Mouse (Mus musculus) urinary bladder, postnatal 0 days (tissue): ENCODE data around the gene Prkag3. TPM values are rescaled to one million over a fixed set of nuclear protein-coding genes. Genes with fewer than 3 reads are reported as not detected.

Experiments
- polyA plus RNA-seq: library from polyadenylated mRNA; unstranded; fragments of >200 nt; fragmentation: Nextera tagmentation; extraction: Ambion mirVana; gene quantifications from 2 replicates; pipeline ENCODE4 v1.2.1, GENCODE M21; 2015

Prkag3 gene
- polyA plus RNA-seq: 0.41 and 0.58 TPM in 2 replicates

GRCm38 (mm10) chr1:74748643-74749271 lies at the start of gene Prkag3:
TSS of gene Prkag3 (minus strand) at chr1:74749221.

GRCm38 (mm10) chr1:74791249-74791648 lies 42.2 kb upstream of the Prkag3 start, which contains the start of gene Wnt10a:
TSS of gene Wnt10a (plus strand) at chr1:74791516.

GRCm38 (mm10) chr1:74771845-74771930 lies 22.7 kb upstream of the Prkag3 start, which contains the start of gene Wnt6:
TSS of gene Wnt6 (plus strand) at chr1:74771892.

GRCm38 (mm10) chr1:74713099-74713858 lies 35.7 kb downstream of the Prkag3 start, which contains the start of gene Cyp27a1:
TSS of gene Cyp27a1 (plus strand) at chr1:74713574.

Other genes starting within 250 kb of the Prkag3 start
- gene Cnot9, start 243.2 kb downstream of the Prkag3 start, polyA plus RNA-seq: 23.4 and 27.1 TPM in 2 replicates
- gene Plcd4, start 206.3 kb downstream of the Prkag3 start, polyA plus RNA-seq: 0.53 and 0.79 TPM in 2 replicates
- gene Usp37, start 204.9 kb downstream of the Prkag3 start, polyA plus RNA-seq: 9.4 and 9.5 TPM in 2 replicates
- 2.9 and 3.3 TPM in 2 replicates for gene Zfp142, start 161.0 kb downstream of the Prkag3 start, polyA plus RNA-seq
- 8.8 and 9.8 TPM in 2 replicates for gene Bcs1l, start 160.9 kb downstream of the Prkag3 start, polyA plus RNA-seq
- 19.0 and 20.6 TPM in 2 replicates for gene Rnf25, start 147.8 kb downstream of the Prkag3 start, polyA plus RNA-seq
- 0.79 and 1.7 TPM in 2 replicates for gene Stk36, start 147.8 kb downstream of the Prkag3 start, polyA plus RNA-seq
- 3.6 and 3.7 TPM in 2 replicates for gene Ttll4, start 87.5 kb downstream of the Prkag3 start, polyA plus RNA-seq
- 8.5 and 10.7 TPM in 2 replicates for gene Cyp27a1, start 35.6 kb downstream of the Prkag3 start, polyA plus RNA-seq
- gene Wnt6, start 22.7 kb upstream of the Prkag3 start, polyA plus RNA-seq: 8.4 and 8.6 TPM in 2 replicates
- 7.4 and 9.2 TPM in 2 replicates for gene Wnt10a, start 42.3 kb upstream of the Prkag3 start, polyA plus RNA-seq
- not detected in 2 replicates for gene Cdk5r2, start 105.7 kb upstream of the Prkag3 start, polyA plus RNA-seq
- not detected in 2 replicates for gene Fev, start 136.2 kb upstream of the Prkag3 start, polyA plus RNA-seq
- not detected in 2 replicates for gene Cryba2, start 143.9 kb upstream of the Prkag3 start, polyA plus RNA-seq
- gene Cfap65, start 186.4 kb upstream of the Prkag3 start, polyA plus RNA-seq: not detected in 2 replicates
- gene Ihh, start 202.5 kb upstream of the Prkag3 start, polyA plus RNA-seq: 0.08 TPM in 1 of 2 replicates, not detected in the other